29 mouse cellular contexts compared by ENCODE assay signal in the genomic region with DNA sequence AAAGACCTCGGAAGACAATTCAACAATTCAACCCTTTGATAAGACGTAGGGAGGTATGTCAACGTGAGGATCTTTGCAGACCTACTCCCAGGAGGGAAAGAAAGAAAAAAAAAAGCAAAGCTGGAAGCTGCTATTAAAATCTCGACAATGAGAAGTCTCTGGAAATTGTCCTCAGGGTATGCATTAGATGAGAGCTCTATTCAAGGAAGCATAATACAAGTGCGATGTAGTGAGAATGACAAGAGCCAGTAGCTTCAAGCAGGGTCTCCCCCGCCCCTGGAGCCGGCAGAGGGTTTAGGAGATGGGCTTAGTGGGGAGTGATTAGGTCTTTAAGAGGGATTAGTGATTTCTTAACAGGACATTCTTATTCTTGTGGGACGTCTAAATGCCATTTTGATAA.
DNase-seq lines count a peak whose midpoint lies in the region; ATAC-seq and TF ChIP-seq lines count a peak whose summit lies in the region.
"Had no signal": no experiment of that assay in that cellular context is flagged by ENCODE, and none has a peak within 500 bp of the region (broad histone marks: within the 10 kb centered on the region; RNA-seq: fewer than 3 reads in every experiment).

No protein-coding gene starts in this region.

- no peak overlapping the region for H3K27ac ChIP-seq in forebrain, postnatal 0 days (ENCODE audit: low read depth, low read length)
- no peak overlapping the region for H3K27ac ChIP-seq in forebrain, embryonic 10.5 days
- H3K27ac ChIP-seq: embryonic facial prominence, embryonic 12.5 days; embryonic facial prominence, embryonic 15.5 days; forebrain, embryonic 13.5 days; heart, embryonic 15.5 days; hindbrain, embryonic 14.5 days; hindbrain, postnatal 0 days had no signal

- H3K4me3 ChIP-seq in forebrain, postnatal 0 days (ENCODE audit: low read depth, low read length): no peak overlapping the region
- H3K4me3 ChIP-seq in forebrain, embryonic 10.5 days: no peak overlapping the region
- H3K4me3 ChIP-seq: embryonic facial prominence, embryonic 12.5 days; embryonic facial prominence, embryonic 15.5 days; forebrain, embryonic 13.5 days; heart, embryonic 12.5 days; heart, embryonic 15.5 days had no signal

- no peaks in the 10 kb centered on the region for H3K27me3 ChIP-seq in forebrain, postnatal 0 days (ENCODE audit: insufficient read depth, low read length)
- peaks cover 50% of the 10 kb centered on the region for H3K27me3 ChIP-seq in forebrain, embryonic 10.5 days (ENCODE audit: poor library complexity, severe bottlenecking)
- H3K27me3 ChIP-seq: CH12.LX had no signal

- 11% methylated on average over 8 of the region's 8 CpGs for WGBS in forebrain, postnatal 0 days
- 12% methylated on average over 8 of the region's 8 CpGs for WGBS in forebrain, embryonic 10.5 days

- no peaks in the 10 kb centered on the region for H3K9me3 ChIP-seq in forebrain, postnatal 0 days (ENCODE audit: low read length)
- H3K9me3 ChIP-seq in forebrain, embryonic 10.5 days: peaks cover 7% of the 10 kb centered on the region; the same call in 1 of the 2 replicates
- H3K9me3 ChIP-seq: embryonic facial prominence, embryonic 12.5 days; G1E; heart, embryonic 15.5 days had no signal

- no peak for TF ChIP-seq CTCF in forebrain, postnatal 0 days (IDR thresholded peaks at IDR 0.05; ENCODE audit: low read depth)
- TF ChIP-seq CTCF in brain, embryonic 14.5 days (IDR thresholded peaks at IDR 0.05; ENCODE audit: borderline replicate concordance, extremely low read depth, insufficient read depth, insufficient read length): no peak

- peak; percentile 12; the same call in 1 of the 2 replicates for ATAC-seq in forebrain, postnatal 0 days
- ATAC-seq: activated CD4-positive, CD25-positive, alpha-beta regulatory T cell, adult 4 months; forebrain, embryonic 13.5 days; hindbrain, postnatal 0 days; inflammation-experienced regulatory T-cells, adult 6 months; Patski had no signal

- H3K4me1 ChIP-seq in forebrain, postnatal 0 days (ENCODE audit: insufficient read depth): no peaks in the 10 kb centered on the region
- peaks cover 12% of the 10 kb centered on the region for H3K4me1 ChIP-seq in forebrain, embryonic 10.5 days
- H3K4me1 ChIP-seq: embryonic facial prominence, embryonic 12.5 days; embryonic facial prominence, embryonic 15.5 days; heart, embryonic 12.5 days; heart, embryonic 15.5 days had no signal

- DNase-seq in forebrain, postnatal 0 days: no peak
- no peak for DNase-seq in forebrain, embryonic 10.5 days (ENCODE audit: extremely low spot score, low spot score)
- peak; percentile 6 for DNase-seq in R1 (ENCODE audit: low read depth, low spot score)
- peak; percentile 58 for DNase-seq in brain, embryonic 14.5 days (ENCODE audit: low read depth)
- DNase-seq in retina, postnatal 7 days (ENCODE audit: low read depth, low spot score): peak; percentile 25
- no peak for DNase-seq in spleen, adult 12 weeks (ENCODE audit: low spot score)
- no peak for DNase-seq in kidney, adult 11 months
- DNase-seq: adrenal gland, adult 8-10 months; adrenal gland, postnatal 25 days; B cell, adult 2 months; cerebellum, adult 18-20 months; cerebellum, adult 9-10 months; cerebellum, postnatal 14 days; gastrocnemius, postnatal 25 days; heart, adult 18-20 months; heart, postnatal 14 days; heart, postnatal 4 days had no signal

- no peak overlapping the region for H3K9ac ChIP-seq in forebrain, postnatal 0 days
- H3K9ac ChIP-seq: embryonic facial prominence, embryonic 12.5 days; embryonic facial prominence, embryonic 15.5 days; forebrain, embryonic 13.5 days; heart, embryonic 12.5 days; heart, embryonic 15.5 days; hindbrain, embryonic 14.5 days had no signal

- H3K36me3 ChIP-seq in forebrain, postnatal 0 days (ENCODE audit: insufficient read depth): no peaks in the 10 kb centered on the region
- no peaks in the 10 kb centered on the region for H3K36me3 ChIP-seq in forebrain, embryonic 10.5 days (replicated peaks)
- H3K36me3 ChIP-seq: embryonic facial prominence, embryonic 12.5 days; embryonic facial prominence, embryonic 15.5 days; G1E; heart, embryonic 12.5 days; heart, embryonic 15.5 days had no signal

- no peak for TF ChIP-seq POLR2A in brain, embryonic 14.5 days (IDR thresholded peaks at IDR 0.05; ENCODE audit: borderline replicate concordance, extremely low read depth, insufficient read depth, insufficient read length, poor library complexity, severe bottlenecking)

- no peak overlapping the region for H3K4me2 ChIP-seq in forebrain, postnatal 0 days (ENCODE audit: low read depth)
- H3K4me2 ChIP-seq: embryonic facial prominence, embryonic 12.5 days; embryonic facial prominence, embryonic 15.5 days; forebrain, embryonic 13.5 days; heart, embryonic 12.5 days; heart, embryonic 15.5 days; hindbrain, embryonic 14.5 days had no signal

Comparison
In these comparisons a context has a peak if more than half of its experiments do, and no peak if none do; other contexts are left out.
1. DNase-seq: peak in R1 (single experiment), brain, embryonic 14.5 days (single experiment) and retina, postnatal 7 days (single experiment); none in forebrain, postnatal 0 days (single experiment), forebrain, embryonic 10.5 days (single experiment), spleen, adult 12 weeks (single experiment) and kidney, adult 11 months (single experiment).